Mouse (Mus musculus) thymus, postnatal 14 days (tissue): ENCODE measurements around the gene Gm11992.

ENCODE experiments used
- DNase-seq: peaks from one replicate; pipeline ENCODE4 v3.0.0; 2021

The Gm11992 gene

GRCm38 (mm10) chr11:9048011-9048702, at the start of gene Gm11992:
Gene Gm11992 (plus strand): TSS chr11:9048594.
- peak; percentile 76 for DNase-seq

DNA sequence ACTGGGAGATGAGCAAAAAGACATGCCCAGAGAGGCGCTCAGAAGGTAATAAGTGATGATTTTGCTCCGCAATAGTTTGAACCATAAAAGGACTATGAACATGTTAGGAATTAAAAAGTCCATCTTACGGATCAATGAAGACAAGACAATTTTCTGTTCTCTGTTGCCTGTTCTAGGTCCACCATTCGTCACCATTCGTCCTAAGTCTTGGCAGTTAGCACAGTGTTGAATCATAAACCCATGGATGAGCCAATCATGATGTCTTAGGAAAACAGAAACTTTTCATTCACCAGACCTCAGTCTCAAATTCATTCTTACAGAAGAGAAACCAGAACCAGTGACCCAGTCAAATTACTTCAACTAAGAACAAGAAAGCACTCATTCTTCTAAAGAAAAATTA, 39.6 kb upstream of the Gm11992 start:
- DNase-seq, result no peak

DNA sequence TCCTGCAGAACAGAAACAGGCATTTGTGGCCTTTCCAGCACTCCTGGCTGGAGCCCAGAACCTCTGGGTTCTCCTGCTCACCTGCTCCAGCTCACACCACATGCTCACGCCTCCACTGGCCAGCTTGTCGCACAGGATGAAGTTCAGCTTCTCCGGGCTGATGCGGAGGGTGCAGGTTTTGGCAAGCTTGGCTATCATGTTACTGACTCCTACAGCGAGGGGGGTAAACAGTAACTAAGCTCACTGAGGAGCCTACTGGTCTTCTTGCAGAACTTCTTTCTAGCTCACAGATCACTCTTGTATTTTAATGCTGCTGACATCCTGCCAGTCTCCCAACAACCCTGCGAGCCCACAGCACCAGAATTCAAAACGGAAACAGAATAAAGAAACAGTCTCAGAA, 38.0 kb upstream of the Gm11992 start:
- DNase-seq, result peak; percentile 34

DNA sequence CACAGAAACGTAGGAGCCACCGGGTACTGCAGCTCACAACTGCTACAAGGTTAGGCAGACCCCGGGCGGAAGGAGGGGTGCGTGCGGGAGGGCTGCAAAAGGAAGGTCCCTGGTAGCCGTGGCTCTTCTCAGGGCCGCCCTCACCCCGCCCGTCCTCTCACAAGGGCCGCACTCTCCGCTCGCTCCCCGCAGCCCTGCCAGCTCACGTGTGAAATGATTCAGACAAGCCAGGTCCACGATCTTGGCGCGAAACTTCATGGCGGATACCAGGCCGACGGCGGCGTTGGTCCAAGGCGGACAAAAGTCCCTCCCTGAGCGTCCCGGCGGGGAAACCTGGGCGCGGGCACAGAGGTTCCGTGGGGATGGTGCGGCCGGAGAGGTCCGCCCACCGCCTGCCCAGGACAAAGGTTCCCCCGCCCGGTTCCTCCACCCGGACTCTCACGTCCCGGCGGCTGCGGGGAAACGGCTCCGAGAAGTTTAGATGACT, 37.5 kb upstream of the Gm11992 start, which contains the start of gene Hus1:
TSS of gene Hus1 (minus strand) at position 339 of the 487 bp plus-strand sequence.
- DNase-seq, result peak; percentile 85

DNA sequence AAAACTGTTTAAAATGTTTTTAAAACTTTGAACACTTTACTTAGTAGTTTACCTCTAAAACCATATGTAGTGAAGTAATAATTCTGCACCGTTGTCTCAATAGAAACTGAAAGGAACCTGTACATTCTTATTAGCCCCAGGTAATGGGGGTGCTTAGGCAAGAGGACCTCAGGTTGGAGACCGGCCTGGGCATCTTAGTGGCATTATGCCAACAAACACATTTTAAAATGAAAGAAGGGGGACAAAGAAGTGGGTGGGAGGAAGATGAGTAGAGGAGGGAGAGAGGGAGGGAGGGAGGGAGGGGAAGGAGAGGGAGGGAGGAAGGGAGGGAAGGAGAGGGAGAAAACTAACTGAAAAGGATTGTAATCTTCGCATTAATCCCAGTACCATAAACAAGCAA, 37.0 kb upstream of the Gm11992 start:
- DNase-seq, result no peak

DNA sequence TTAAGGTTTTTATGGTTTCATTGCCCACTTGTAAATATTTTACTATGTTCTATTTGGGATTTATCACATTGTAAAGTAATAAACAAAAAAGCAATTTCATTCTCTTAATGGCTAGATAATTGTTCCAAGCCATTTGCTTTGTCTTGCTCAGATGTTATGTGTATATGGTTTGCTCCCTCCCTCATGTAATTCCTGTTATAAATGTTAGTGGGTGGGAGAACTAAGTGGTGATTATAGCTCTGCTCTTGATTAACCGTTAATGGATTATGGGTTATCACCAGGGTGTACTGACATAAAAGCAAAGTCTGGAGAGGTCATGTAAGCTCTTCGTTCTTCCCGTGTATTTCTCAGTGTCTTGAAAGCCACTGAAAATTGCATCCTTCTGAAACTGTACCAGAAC, 33.7 kb upstream of the Gm11992 start:
- DNase-seq, result no peak

DNA sequence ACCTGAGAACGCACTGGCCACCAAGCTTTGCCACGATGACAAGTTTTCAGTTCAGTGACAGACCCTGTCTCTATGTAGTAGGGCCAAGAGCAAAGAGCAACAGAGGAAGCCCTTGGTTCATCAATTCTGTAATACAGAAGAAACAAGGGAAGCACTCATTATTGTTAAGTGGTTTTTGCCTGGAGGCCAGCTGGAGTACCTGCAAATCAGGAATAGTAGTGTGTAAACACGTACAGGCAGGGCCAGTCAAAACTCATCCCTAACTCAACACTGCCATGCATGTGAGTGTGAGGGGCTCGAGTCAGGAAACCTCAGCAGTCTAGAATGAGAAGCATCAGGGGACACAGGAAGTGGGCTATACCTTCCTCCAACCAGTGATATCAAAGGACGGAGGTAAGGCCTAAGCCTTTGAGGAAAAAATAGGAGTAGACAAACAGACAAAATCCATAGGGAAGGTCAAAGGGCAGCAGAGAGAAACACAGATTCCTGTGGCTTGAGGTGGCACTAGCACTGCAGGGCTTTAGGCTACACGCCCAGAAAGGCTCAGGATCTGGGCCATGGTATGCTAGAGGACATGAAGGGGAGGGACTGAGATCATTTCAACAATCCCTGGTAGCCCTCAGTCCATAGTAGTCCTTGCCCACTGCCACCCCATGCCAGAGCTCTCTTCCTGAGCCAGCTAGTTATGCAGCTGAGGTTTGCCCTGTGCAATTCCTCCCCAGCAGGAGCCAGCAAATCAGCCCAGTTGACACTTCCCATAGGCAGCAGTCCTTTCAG, 29.7 kb upstream of the Gm11992 start:
- no peak for DNase-seq

GRCm38 (mm10) chr11:9020207-9020606, 28.2 kb upstream of the Gm11992 start:
- DNase-seq, result no peak

GRCm38 (mm10) chr11:9024782-9025181, 23.6 kb upstream of the Gm11992 start:
- DNase-seq, result no peak

DNA sequence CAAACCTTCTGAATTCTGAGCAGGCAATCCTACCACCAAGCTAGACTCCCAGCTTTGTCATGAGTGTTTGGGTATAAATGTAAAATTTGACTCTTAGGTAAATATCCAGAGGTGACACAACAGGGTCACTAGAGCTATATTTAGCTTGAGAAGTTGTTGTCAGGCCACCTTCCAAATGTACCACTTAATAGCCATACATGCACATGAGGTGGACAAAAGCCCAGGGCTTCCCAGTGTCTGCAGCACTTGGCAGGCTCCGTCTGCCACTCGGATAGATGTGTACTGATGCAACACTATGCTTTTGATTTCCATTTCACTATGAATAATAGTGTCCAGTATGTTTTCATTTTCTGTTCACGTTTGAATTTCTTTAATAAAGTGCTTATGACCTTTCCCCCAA, 23.2 kb upstream of the Gm11992 start:
- no peak for DNase-seq

GRCm38 (mm10) chr11:9031530-9031929, 16.9 kb upstream of the Gm11992 start:
- no peak for DNase-seq

DNA sequence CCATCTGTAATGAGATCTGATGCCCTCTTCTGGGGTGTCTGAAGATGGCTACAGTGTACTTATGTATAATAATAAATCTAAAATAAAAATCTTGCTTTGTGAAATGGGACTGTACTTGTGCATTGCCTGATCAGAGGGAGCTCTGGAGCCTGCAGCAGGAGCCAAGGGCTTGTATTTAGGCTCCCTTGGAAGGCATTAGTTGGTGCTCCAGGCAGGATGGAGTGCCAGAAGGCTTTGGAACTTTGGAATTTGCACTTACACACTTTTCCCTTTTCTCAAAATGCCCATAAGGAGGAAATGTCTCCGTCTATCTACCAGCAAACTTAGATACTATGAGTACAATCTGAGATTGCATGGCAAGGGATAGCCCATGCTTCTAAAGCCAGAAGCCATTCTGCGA, 1.8 kb upstream of the Gm11992 start:
- no peak for DNase-seq

- no peak for DNase-seq
Observed at GRCm38 (mm10) chr11:9047044-9047443, 1.4 kb upstream of the Gm11992 start.

- DNase-seq, result peak; percentile 17
Observed at GRCm38 (mm10) chr11:9048703-9049060, 288 bp downstream of the Gm11992 start, which contains the start of gene Sun3. Gene Sun3 (minus strand): TSS chr11:9048991.

GRCm38 (mm10) chr11:9050241-9050640, 1.8 kb downstream of the Gm11992 start:
- DNase-seq, result no peak

DNA sequence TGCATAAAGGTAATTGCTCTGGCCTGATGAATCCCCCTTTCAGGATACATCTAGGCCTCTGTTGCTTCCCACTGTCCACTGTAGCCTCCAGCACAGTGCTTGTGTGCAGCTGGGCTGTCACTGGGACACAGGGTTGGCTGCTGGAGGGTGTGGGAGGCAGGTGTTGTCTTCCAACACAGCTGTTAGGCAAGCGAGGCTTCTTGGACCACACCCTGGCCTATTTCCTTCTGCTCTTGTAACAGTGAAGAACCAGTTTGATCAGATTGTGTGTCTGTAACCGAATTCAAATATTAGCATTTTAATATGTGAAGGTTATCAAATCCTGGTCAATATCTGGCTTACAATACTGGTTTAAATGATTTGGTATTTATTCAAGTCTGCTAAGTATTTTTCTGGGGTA, 3.5 kb downstream of the Gm11992 start:
- DNase-seq, result no peak

- no peak for DNase-seq
Observed at GRCm38 (mm10) chr11:9056937-9057336, 8.5 kb downstream of the Gm11992 start.

GRCm38 (mm10) chr11:9057711-9058110, 9.3 kb downstream of the Gm11992 start:
- no peak for DNase-seq

- DNase-seq, result no peak
Observed at GRCm38 (mm10) chr11:9060029-9060428, 11.6 kb downstream of the Gm11992 start.

GRCm38 (mm10) chr11:9060484-9060883, 12.1 kb downstream of the Gm11992 start:
- DNase-seq, result no peak

GRCm38 (mm10) chr11:9076444-9076843, 28.1 kb downstream of the Gm11992 start:
- DNase-seq, result no peak

DNA sequence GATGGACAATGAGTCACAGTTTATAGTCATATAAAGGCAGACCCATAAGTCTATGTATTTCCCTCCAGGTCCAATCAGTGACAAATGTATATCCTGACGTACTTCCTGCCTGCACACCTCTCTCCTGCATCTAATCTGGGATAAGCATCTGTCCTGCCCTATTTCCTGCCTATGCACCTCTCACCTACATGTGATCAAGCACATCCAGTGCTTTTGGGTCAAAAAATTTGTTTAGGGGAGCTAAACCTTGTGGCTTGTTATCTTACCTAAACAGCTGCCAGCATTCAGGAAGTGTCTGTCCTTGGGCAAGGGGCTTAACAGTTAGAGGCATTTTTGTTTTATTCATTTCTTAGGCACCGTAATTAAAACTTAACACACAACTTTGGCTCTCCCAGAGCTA, 64.8 kb downstream of the Gm11992 start:
- DNase-seq, result no peak

DNA sequence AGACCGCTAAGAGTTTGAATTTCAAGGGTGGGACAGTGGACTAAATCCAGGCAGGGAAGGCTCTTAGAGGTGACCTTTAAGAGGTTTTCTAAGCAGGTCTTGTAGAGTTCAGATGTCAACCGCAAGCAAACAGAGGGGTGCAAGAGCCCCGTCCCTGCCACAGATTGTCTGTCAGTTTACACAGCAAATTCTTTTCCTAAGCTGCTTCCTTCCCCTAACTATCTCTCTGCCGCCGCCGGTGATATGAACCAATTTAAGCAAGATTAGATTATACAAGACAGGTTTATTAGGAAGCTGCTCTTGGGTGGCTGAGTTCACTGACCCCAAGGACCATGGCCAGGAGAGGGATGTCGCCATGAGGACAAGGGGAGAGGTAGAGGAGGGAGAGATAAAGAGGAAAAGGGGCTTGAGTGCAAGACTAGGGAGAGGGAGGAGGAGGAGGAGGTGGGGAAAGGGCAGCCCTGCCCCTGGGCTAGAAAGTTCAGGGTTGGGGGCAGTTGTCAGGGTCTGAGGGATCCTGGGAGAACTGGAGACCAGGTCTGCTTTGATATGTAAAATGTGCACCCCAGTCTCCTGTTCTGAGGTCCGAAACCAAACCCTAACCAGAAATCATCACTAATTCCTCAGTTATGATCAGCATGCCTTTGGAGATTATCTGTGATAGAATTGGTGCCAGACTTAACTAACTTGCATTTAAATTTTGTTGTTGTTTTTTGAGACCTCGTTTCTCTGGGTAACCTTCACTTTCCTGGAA, 67.2 kb downstream of the Gm11992 start:
- no peak for DNase-seq

DNA sequence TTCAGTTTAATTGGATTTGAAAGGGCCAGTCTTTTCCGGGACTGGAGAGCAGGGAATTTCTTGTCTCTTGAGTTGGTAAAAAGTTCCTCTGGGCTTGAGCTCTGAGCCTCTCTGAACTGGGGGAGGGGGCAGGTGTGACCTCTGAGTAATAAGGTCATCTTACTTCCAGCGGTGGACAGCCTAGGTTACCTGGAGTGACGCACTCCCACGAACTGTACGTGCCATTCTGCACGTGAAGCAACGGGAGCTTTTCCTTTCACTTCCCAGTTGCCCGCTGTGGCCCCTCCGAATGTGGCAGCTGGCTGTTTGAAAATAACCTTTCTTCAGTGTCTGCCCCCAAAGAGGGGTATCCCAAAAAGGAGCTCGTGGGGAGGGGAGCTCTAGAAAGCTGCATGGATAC, 67.7 kb downstream of the Gm11992 start:
- no peak for DNase-seq
